Mouse (Mus musculus) cortical plate, adult 2 months (tissue): ENCODE data around the gene Zfp9. TPM values are rescaled to one million over a fixed set of nuclear protein-coding genes. Genes with fewer than 3 reads are reported as not detected.

Experiments used
- H3K27ac ChIP-seq: fragments of 200-500 bp; 2 replicates; pipeline ENCODE4 v1.5.1; 2012; ENCODE audit warnings: low read length, control low read depth, inconsistent platforms; ENCODE audit not compliant: insufficient read depth
- H3K4me1 ChIP-seq: fragments of 200-500 bp; 2 replicates; pipeline ENCODE4 v1.6.1; 2011; ENCODE audit warnings: low read length; ENCODE audit not compliant: control insufficient read depth, insufficient read depth
- H3K4me3 ChIP-seq: fragments of 200-500 bp; 2 replicates; pipeline ENCODE4 v1.5.1; 2011; ENCODE audit warnings: mild to moderate bottlenecking, low read length, control low read depth; ENCODE audit not compliant: insufficient read depth
- CTCF ChIP-seq: fragments of 200-500 bp; IDR thresholded peaks from 2 replicates; pipeline ENCODE4 v1.5.1; 2011; ENCODE audit warnings: mild to moderate bottlenecking, control low read depth, low read length; ENCODE audit not compliant: insufficient read depth; ENCODE audit errors: extremely low read depth
- POLR2A ChIP-seq: fragments of 200-500 bp; IDR thresholded peaks from 2 replicates; pipeline ENCODE4 v1.6.1; 2011; ENCODE audit warnings: mild to moderate bottlenecking, low read length, control low read depth; ENCODE audit not compliant: insufficient read depth; ENCODE audit errors: extremely low read depth
- polyA plus RNA-seq: library from polyadenylated mRNA; depleted of rRNA; stranded (reverse); fragments of >200 nt; gene quantifications from 2 replicates; pipeline ENCODE4 v1.2.3, GENCODE M21; 2012; rRNA removed

The Zfp9 gene
- polyA plus RNA-seq, 1 experiment = 15.1 TPM

DNA sequence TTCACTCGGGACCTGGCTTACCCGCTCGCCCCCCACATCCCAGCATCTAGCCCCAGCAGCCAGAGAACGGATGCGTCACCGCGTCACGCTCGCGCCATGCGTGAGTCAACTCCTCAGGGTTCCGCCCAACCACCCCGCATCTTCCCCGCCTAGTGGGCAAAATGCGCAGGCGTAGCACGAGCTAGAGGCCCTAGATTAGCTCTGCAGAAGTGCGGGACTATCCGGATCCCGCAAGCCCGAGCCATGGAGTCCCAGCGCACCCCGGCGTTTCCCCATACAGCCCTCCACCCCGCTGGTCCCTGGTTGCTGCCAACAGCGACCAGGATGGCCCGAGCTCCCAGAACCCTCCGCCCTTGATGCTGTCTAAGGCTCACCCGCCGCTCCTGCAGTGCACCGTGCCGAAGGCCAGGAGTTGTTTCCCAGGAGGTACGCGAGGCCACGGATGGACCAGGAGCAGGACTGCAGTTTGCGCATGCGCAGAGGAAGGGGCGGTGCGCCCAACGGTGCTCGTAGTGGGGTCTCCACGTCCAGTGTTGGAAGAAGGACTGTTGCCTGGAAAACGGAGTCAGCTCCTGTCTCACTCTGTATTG is 24.0 kb downstream of the Zfp9 start, which contains the start of gene Zfp248:
Gene Zfp248, minus strand, starts transcription at position 487 of the 590 bp plus-strand sequence.
- Histone ChIP-seq H3K4me3 (peak within 1 kb of the TSS; percentile 70), H3K4me1 (peaks cover 7% of the 10 kb centered on the region; the same call in 1 of the 2 replicates), H3K27ac (peak within 1 kb of the TSS; percentile 91)
- no peak for TF ChIP-seq CTCF
- peak; percentile 88 for TF ChIP-seq POLR2A

DNA sequence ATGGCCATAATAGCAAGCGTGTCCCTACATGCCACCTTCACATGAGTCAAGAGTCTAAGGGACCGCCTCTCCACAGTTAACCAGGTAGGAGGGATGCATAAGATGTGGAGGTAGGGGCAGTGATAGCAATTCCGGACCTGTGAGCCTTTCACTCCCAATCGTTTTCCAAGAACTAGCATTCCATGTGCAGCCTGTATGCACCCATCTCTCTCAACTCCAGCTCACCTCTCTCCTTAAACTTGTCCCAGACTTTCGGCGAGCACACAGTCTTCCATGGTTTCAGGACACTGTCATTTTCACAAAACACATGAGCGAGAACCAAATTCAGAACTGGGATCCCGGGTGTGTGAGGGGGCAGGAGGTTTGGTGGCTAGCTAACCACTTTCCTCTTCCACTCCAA is 24.7 kb downstream of the Zfp9 start:
- Histone ChIP-seq H3K4me1 (peaks cover 7% of the 10 kb centered on the region; the same call in 1 of the 2 replicates), H3K4me3 (peak overlapping the region; percentile 70), H3K27ac (no peak overlapping the region)
- no peak for TF ChIP-seq POLR2A
- TF ChIP-seq CTCF = no peak

GRCm38 (mm10) chr6:118431502-118431901 is 47.6 kb downstream of the Zfp9 start:
- no peak for TF ChIP-seq POLR2A
- no peak for TF ChIP-seq CTCF
- H3K4me1 ChIP-seq = no peaks in the 10 kb centered on the region
- H3K27ac ChIP-seq = no peak overlapping the region
- H3K4me3 ChIP-seq = no peak overlapping the region

DNA sequence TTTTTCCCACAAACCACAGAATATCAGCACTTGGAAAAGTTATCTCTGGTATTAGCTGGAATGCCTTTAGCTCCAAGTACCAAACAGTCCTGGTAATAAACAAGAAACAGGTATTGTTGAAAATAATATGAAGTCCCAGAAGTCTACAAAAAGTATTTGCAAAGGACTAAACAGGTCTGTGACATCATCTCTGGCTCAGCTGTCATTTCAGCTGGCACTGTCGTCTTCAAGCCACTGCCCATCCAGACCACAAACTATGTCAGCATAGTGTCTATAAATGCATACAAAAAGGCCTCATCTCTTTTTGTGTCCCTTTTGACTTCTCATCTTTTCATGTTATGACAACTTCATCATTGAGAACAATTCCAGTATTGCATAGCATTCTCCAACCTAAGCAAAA is 52.5 kb downstream of the Zfp9 start:
- Histone ChIP-seq H3K27ac (no peak overlapping the region), H3K4me3 (no peak overlapping the region), H3K4me1 (no peaks in the 10 kb centered on the region)
- TF ChIP-seq POLR2A (no peak), CTCF (no peak)

DNA sequence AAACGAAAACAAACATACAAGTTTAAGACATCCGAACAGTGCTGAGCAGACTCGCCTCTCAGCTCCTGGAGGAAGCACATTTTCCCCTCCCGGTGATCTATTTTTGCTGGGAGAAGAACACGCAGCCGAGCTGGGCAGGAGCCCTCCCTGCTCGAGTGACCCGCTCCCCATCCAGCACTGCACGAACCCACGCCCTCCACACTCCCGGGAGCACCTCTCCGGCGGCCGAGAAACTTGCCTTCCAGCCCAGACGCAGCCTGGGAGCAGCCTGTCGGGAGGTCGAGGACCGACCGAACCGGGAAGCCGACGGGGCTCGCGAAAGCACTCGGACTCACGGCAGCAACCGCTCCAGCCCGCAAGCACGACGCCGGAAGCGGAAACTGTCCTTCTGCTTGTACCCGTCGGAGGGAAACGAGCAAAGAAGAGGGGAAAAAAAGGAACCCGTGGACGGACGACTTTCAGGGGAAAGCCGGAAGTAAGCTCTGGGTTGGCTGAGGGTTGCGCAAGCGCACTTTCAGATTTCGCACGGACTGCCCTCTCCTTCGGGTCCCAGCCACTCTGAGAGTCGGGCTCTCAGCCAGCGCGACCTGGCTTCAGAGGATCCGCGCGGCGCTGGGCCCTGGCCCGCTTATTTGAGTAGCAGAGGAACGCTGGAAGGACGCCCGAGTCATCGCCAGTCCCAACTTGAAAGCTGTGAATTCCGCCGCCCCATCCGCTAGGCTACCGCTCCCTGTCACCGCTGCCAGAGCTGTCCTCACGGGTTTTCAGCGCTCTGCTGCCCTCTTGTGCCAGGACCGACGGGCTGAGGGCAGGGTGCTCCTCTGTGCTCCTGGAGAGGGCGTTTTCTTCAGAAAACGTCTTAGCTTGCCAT is 59.8 kb downstream of the Zfp9 start, which contains the start of gene Bms1:
Gene Bms1, minus strand, starts transcription at position 425 of the 871 bp plus-strand sequence.
- H3K4me1 ChIP-seq = no peaks in the 10 kb centered on the region
- peak; percentile 70 for TF ChIP-seq CTCF
- TF ChIP-seq POLR2A = peak; percentile 85

More for the DNA sequence above, 59.8 kb downstream of the Zfp9 start, which contains the start of gene Bms1:
- H3K4me3 ChIP-seq = peak within 1 kb of the TSS; percentile 74
- H3K27ac ChIP-seq = peak within 1 kb of the TSS; percentile 90

Other genes starting within 250 kb of the Zfp9 start
- gene Bms1, start 59.8 kb downstream of the Zfp9 start, polyA plus RNA-seq = 18.8 and 21.9 TPM in 2 replicates
- 7.7 and 7.8 TPM in 2 replicates for gene Zfp248, start 23.8 kb downstream of the Zfp9 start, polyA plus RNA-seq
- gene Ankrd26, start 82.9 kb upstream of the Zfp9 start, polyA plus RNA-seq = 7.0 and 7.1 TPM in 2 replicates